Mouse (Mus musculus) liver, embryonic 11.5 days (tissue): ENCODE results near the gene Rgs3. TPM values are rescaled to one million over a fixed set of nuclear protein-coding genes. Genes with fewer than 3 reads are reported as not detected.

ENCODE experiments used
- ATAC-seq: fragments of 200-750 bp; cut with Nextera tagmentation; replicated peaks from 2 replicates; pipeline ENCODE4 v1.8.0; 2017; ENCODE audit warnings: moderate number of reproducible peaks, mild to moderate bottlenecking, moderate TSS enrichment, moderate library complexity; ENCODE audit not compliant: low FRiP score
- DNase-seq: peaks from one replicate; pipeline ENCODE4 v3.0.0-alpha.2; 2017; ENCODE audit warnings: low spot score
- H3K27ac ChIP-seq: fragments of 300-500 bp; sonication (generic); 2 replicates; pipeline ENCODE4 v1.5.1; 2014; ENCODE audit warnings: mild to moderate bottlenecking, low read depth, low read length, control low read depth
- H3K27me3 ChIP-seq: fragments of 300-500 bp; sonication (generic); replicated peaks from 2 replicates; pipeline ENCODE4 v1.6.1; 2014; ENCODE audit warnings: low read length, mixed read lengths; ENCODE audit not compliant: control insufficient read depth, insufficient read depth
- H3K36me3 ChIP-seq: fragments of 300-500 bp; sonication (generic); 2 replicates; pipeline ENCODE4 v1.6.1; 2014; ENCODE audit warnings: mild to moderate bottlenecking, low read length, moderate library complexity, mixed read lengths; ENCODE audit not compliant: control insufficient read depth, insufficient read depth
- H3K4me1 ChIP-seq: fragments of 300-500 bp; sonication (generic); replicated peaks from 2 replicates; pipeline ENCODE4 v1.6.1; 2014; ENCODE audit warnings: low read length, mixed read lengths; ENCODE audit not compliant: control insufficient read depth, insufficient read depth
- H3K4me2 ChIP-seq: fragments of 300-500 bp; sonication (generic); 2 replicates; pipeline ENCODE4 v1.6.1; 2014; ENCODE audit warnings: mild to moderate bottlenecking, control low read depth, moderate library complexity
- H3K4me3 ChIP-seq: fragments of 300-500 bp; sonication (generic); 2 replicates; pipeline ENCODE4 v1.5.1; 2014; ENCODE audit warnings: low read depth, low read length, control low read depth
- H3K9ac ChIP-seq: fragments of 300-500 bp; sonication (generic); 2 replicates; pipeline ENCODE4 v1.6.1; 2014; ENCODE audit warnings: low read depth, low read length, control low read depth
- H3K9me3 ChIP-seq: fragments of 300-500 bp; sonication (generic); 2 replicates; pipeline ENCODE4 v1.6.1; 2016; ENCODE audit warnings: low read length, inconsistent platforms, mixed read lengths; ENCODE audit not compliant: control insufficient read depth
- WGBS: fragments of 180-500 bp; shearing (Covaris S2); extraction: QIAGEN DNeasy Blood & Tissue Kit; methylation state at CpG from one replicate; pipeline ENCODE4 v1.1.7; 2014; 5-methylcytosine and 5-hydroxymethylcytosine counted together
- polyA plus RNA-seq: library from polyadenylated mRNA; unstranded; fragments of >200 nt; fragmentation: Nextera tagmentation; extraction: Ambion mirVana; gene quantifications from 2 replicates; pipeline ENCODE4 v1.2.1, GENCODE M21; 2014

The Rgs3 gene
- polyA plus RNA-seq, 1 experiment from 2014 or later, result 12.3 TPM

DNA sequence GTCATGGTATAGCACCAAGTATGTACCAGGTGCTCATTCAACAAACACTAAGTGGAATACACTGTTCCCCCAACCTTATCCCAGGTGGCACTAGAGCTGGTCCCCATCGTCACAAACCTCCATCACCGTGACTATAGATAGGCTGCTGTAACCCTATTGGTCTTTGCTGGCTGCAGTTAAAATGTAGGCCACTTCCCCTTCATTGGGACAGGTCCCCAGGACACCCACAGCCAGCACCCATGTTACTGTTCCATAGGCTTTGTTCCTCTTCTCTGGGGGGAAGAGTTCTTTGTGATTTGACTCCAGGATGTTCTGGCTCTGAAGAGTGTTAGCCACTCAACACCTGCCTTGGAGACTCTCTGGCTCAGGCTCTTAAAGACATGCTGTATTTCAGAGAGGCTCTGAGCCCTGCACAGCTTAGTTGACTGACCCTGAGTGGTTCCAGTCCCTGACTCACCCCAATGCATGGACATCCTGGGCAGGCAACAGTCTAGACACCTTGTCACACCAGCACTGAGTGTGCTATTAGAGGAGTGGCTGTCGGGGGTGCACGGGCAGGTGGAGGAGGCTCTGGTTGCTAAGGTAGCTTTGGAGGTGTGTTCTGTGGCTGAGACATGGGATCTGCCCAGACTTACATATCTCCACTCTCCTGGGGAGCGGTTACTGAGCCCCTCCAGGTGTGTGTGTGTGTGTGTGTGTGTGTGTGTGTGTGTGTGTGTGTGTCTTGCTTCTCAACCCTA lies 94.4 kb downstream of the Rgs3 start:
- no peak for ATAC-seq
- no peak overlapping the region for H3K9ac ChIP-seq
- 76% methylated on average over 5 of the region's 5 CpGs for WGBS
- H3K4me1 ChIP-seq, result no peaks in the 10 kb centered on the region
- no peak overlapping the region for H3K27ac ChIP-seq
- no peak overlapping the region for H3K4me2 ChIP-seq
- H3K4me3 ChIP-seq, result no peak overlapping the region
- no peaks in the 10 kb centered on the region for H3K27me3 ChIP-seq
- no peaks in the 10 kb centered on the region for H3K36me3 ChIP-seq
- no peak for DNase-seq
- no peaks in the 10 kb centered on the region for H3K9me3 ChIP-seq

DNA sequence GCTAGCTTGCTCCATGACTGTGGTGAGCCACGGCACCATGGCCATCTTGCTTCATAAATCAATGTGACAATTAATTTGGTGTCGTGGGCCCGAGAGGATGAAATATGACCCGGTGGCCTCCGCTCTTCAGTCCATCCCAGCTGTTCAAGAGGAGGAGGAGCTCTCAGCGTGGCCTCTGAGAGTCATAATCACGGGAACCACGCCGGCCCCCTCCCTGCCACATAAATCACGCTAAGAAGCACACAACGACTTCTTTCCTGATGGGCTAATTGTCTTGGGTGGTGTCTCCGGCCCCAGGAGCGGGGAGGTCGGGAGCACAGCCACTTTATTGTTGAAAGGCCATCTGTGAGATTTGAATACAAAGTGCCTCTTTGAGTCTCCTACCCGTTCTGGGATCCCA lies 99.6 kb downstream of the Rgs3 start:
- 60% methylated on average over 15 of the region's 15 CpGs for WGBS
- DNase-seq (no peak), ATAC-seq (no peak)
- no peaks in the 10 kb centered on the region for H3K9me3 ChIP-seq
- H3K4me1 ChIP-seq, result peaks cover 28% of the 10 kb centered on the region
- no peak overlapping the region for H3K9ac ChIP-seq
- H3K36me3 ChIP-seq, result no peaks in the 10 kb centered on the region
- no peak overlapping the region for H3K4me2 ChIP-seq
- H3K27ac ChIP-seq, result no peak overlapping the region
- H3K27me3 ChIP-seq, result no peaks in the 10 kb centered on the region
- H3K4me3 ChIP-seq, result no peak overlapping the region

DNA sequence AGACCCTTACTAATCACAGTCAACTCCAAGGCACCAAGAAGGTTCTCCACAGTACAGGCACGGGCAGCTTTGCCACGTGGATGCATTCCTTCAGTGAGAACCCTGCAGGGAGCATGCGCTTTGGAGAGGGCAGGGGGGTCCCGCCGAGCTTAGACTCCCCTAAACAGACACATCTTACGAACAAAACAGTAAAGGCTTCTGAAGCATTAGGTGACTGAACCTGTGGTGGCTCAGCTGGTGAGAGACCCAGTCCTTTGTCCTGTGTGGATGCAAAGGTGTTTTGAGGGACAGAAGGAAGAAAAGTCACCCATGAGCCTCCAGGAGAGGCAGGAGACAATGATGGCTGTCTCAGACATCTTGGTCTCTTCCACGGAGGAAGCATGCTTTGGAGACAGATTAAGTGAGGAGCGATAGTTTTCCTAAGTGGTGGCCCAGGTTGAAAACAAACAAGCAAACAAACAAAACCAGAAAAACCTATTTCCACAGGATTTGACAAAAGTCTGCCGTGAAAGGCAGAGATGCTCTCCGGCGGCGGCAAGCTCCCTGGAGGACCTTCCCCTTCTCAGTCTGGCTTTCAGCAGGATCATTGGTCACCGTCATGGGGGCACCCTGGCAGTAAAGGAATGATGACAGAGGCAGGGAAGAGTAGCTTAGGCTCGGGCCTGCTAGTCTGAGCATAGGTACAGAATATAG lies 100.4 kb downstream of the Rgs3 start:
- H3K36me3 ChIP-seq, result no peaks in the 10 kb centered on the region

DNA sequence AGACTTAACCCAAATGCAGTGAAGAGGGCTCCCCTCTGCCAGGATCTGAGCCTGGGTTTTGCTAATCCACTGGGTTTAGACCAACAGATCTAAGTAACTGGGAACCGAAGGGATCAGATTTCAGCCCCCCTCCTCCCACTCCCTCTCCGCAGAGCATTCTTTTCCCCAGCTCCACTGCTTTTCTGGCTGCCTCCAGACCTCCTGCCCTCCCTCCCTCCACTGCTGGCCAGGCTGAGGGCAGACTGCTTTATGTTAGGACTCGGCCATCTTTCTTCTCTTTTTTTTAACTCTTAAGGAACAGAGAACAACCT lies 100.9 kb downstream of the Rgs3 start:
- DNase-seq, result peak; percentile 52
- no peaks in the 10 kb centered on the region for H3K36me3 ChIP-seq
- H3K4me3 ChIP-seq, result no peak overlapping the region
- no peaks in the 10 kb centered on the region for H3K27me3 ChIP-seq
- H3K9me3 ChIP-seq, result no peaks in the 10 kb centered on the region
- H3K4me2 ChIP-seq, result no peak overlapping the region
- ATAC-seq, result peak; percentile 35; the same call in 1 of the 2 replicates
- peaks cover 28% of the 10 kb centered on the region for H3K4me1 ChIP-seq
- no peak overlapping the region for H3K9ac ChIP-seq
- peak overlapping the region; percentile 62 for H3K27ac ChIP-seq
- 23% methylated on average over 3 of the region's 3 CpGs for WGBS

More for the DNA sequence above, 100.4 kb downstream of the Rgs3 start:
- no peak for DNase-seq
- Histone ChIP-seq H3K9ac (no peak overlapping the region), H3K4me3 (no peak overlapping the region), H3K9me3 (no peaks in the 10 kb centered on the region), H3K4me1 (peaks cover 28% of the 10 kb centered on the region), H3K27ac (peak overlapping the region; percentile 62; the same call in 1 of the 2 replicates), H3K4me2 (no peak overlapping the region), H3K27me3 (no peaks in the 10 kb centered on the region)
- no peak for ATAC-seq
- 44% methylated on average over 14 of the region's 14 CpGs for WGBS

DNA sequence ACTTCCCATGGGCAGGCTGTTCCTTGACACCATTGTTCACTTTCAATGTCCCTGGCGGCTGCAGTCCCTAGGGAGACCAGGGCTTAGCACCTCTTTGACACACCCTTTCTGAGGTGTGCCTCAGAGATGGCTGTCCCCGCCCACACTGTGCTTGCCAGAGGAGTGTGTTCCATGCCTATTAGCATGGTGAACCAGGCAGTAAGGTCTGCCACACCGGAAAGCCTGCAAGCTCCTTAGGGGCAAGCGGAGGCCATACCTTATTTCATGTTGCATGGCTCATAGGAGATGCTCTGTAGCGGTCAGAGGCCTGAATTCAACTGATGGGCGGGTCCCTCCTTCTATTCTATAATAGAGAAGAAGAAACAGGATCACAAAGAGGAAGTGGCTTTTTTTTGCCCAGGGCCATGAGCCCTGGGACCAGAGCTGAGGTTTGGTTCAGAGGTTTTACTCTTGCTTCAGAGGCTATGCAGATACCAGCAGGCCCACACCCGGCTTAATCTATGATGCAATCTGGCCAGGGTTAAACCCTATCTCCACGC lies 101.7 kb downstream of the Rgs3 start:
- no peak overlapping the region for H3K9ac ChIP-seq
- H3K4me2 ChIP-seq, result no peak overlapping the region
- H3K4me1 ChIP-seq, result peaks cover 28% of the 10 kb centered on the region
- H3K9me3 ChIP-seq, result no peaks in the 10 kb centered on the region
- H3K27me3 ChIP-seq, result no peaks in the 10 kb centered on the region
- 40% methylated on average over 8 of the region's 8 CpGs for WGBS
- no peaks in the 10 kb centered on the region for H3K36me3 ChIP-seq
- ATAC-seq (0 out of 2 replicates have a peak, but pooled peaks have one; percentile 40), DNase-seq (no peak)
- H3K4me3 ChIP-seq, result no peak overlapping the region
- H3K27ac ChIP-seq, result no peak overlapping the region

DNA sequence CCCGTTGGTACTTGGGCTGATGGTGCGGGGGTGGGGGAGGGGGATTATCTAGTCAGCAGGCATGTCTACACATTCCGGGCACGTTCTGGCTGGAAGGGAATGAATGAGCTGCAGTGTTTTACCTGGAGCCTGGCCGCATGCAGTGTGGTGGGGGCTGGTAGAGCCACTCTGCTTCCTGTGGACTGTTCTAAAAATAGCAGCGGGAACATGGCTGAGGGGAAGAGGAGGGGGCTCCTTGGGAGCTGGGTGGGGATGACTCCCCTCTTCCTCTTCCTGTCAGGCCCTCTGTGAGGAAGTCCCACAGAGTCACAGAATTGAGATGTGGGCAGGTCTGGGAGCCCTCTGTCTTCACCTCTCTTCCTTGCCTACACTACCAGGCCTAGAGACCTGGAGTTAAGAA lies 103.7 kb downstream of the Rgs3 start:
- Histone ChIP-seq H3K27me3 (no peaks in the 10 kb centered on the region), H3K4me3 (no peak overlapping the region), H3K27ac (peak overlapping the region; percentile 47), H3K9ac (no peak overlapping the region), H3K4me1 (peaks cover 28% of the 10 kb centered on the region), H3K36me3 (no peaks in the 10 kb centered on the region), H3K4me2 (peak overlapping the region; percentile 13), H3K9me3 (no peaks in the 10 kb centered on the region)
- WGBS, result 4% methylated on average over 6 of the region's 6 CpGs
- no peak for DNase-seq
- ATAC-seq, result peak; percentile 48; the same call in 1 of the 2 replicates

DNA sequence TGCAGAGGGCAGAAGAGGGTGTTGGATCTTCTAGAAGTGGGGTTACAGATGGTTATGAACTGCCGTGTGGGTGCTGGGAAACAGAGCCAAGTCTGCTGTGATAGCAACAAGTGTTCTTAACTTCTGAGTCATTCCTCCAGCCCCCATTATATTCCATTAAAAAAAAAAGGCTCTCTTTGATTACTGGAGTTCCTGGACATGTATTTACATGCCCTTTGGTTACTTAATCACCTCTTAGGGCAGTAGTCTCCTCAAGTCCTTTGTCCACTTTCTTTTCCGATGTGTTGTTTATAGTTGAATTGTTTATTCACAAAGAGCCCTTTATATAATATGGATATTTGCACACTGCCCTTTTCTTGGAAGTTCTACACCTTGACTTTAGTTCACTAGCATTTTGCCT lies 106.2 kb downstream of the Rgs3 start:
- 56% methylated on average over 2 of the region's 2 CpGs for WGBS
- no peak overlapping the region for H3K4me3 ChIP-seq

DNA sequence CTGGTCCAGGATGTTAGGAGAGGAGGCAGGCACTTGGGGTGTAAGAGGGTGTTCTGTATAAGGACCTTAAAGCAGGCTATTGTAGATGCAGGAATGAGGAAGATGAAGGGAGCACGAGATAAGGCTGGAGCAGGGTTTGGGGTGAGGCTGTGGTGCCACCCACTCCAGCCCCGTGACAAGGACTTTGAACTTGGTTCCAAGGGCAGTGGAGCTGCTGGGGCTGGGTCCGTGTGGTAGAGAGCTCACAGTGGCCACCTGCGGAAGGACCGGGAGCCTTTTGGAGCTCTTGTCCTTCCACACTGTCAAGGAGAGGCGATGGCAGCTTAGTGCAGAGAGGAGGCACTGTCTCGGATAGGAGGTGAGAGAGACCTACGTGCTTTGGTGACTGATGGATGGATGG lies 109.0 kb downstream of the Rgs3 start:
- Histone ChIP-seq H3K4me3 (no peak overlapping the region), H3K27me3 (peaks cover 4% of the 10 kb centered on the region), H3K4me1 (peaks cover 7% of the 10 kb centered on the region; the same call in 1 of the 2 replicates), H3K36me3 (no peaks in the 10 kb centered on the region), H3K27ac (no peak overlapping the region; the same call in 1 of the 2 replicates), H3K4me2 (no peak overlapping the region), H3K9ac (no peak overlapping the region), H3K9me3 (no peaks in the 10 kb centered on the region)
- no peak for DNase-seq
- 82% methylated on average over 8 of the region's 8 CpGs for WGBS
- no peak for ATAC-seq

More for the DNA sequence above, 106.2 kb downstream of the Rgs3 start:
- no peak for DNase-seq
- H3K4me2 ChIP-seq, result no peak overlapping the region
- peaks cover 29% of the 10 kb centered on the region for H3K4me1 ChIP-seq
- H3K9ac ChIP-seq, result no peak overlapping the region
- H3K9me3 ChIP-seq, result no peaks in the 10 kb centered on the region
- ATAC-seq, result no peak
- H3K27ac ChIP-seq, result no peak overlapping the region
- H3K36me3 ChIP-seq, result no peaks in the 10 kb centered on the region
- H3K27me3 ChIP-seq, result no peaks in the 10 kb centered on the region
